Mouse (Mus musculus): ENCODE measurements around the gene Sobp. TPM values are rescaled to one million over a fixed set of nuclear protein-coding genes. Genes with fewer than 3 reads are reported as not detected.

Sobp gene
- polyA plus RNA-seq, 1 experiment from 2014 or later = 4.5 TPM

GRCm38 (mm10) chr10:42963061-42963460 is 211.3 kb downstream of the Sobp start:
- H3K9ac ChIP-seq (ENCODE audit: low read depth, low read length) = no peak overlapping the region
- no peak overlapping the region for H3K4me3 ChIP-seq (ENCODE audit: low read depth, low read length)
- no peaks in the 10 kb centered on the region for H3K27me3 ChIP-seq (replicated peaks; ENCODE audit: control insufficient read depth, insufficient read depth, low read length)
- H3K36me3 ChIP-seq (ENCODE audit: control insufficient read depth, insufficient read depth, low read length) = no peaks in the 10 kb centered on the region
- H3K9me3 ChIP-seq (ENCODE audit: control insufficient read depth, low read length) = no peaks in the 10 kb centered on the region
- WGBS = 89% methylated on average over 2 of the region's 2 CpGs
- H3K4me2 ChIP-seq (ENCODE audit: low read depth, low read length) = no peak overlapping the region
- ATAC-seq (ENCODE audit: low read depth) (no peak), DNase-seq (ENCODE audit: low spot score) (no peak)
- H3K27ac ChIP-seq (replicated peaks; ENCODE audit: low read depth, low read length) = no peak overlapping the region
- peaks cover 7% of the 10 kb centered on the region; the same call in 1 of the 2 replicates for H3K4me1 ChIP-seq (ENCODE audit: control insufficient read depth, insufficient read depth, low read length)

GRCm38 (mm10) chr10:42962655-42963054 is 211.7 kb downstream of the Sobp start:
- Histone ChIP-seq H3K9ac (ENCODE audit: low read depth, low read length) (no peak overlapping the region), H3K27ac (replicated peaks; ENCODE audit: low read depth, low read length) (peak overlapping the region; percentile 11; the same call in 1 of the 2 replicates)

DNA sequence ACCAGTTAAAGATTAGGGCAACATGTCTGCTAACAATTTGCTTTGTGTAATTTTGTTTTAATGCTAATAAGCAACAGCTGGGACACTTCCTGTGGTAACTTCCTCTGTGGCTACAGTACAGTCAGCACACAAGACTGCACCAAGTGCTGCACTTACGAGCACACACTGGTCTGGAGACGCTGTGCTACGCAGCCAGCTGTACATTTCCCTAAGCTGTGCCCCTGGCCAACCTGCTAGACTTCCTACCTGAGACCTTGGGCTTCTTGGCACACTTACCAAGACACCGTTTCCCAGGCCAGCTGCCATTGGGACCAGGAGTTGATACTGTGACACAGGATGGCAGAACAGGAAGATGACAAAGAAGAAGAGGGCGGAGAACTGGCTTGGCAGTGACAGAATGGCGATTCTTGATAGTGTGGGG is 212.1 kb downstream of the Sobp start:
- ATAC-seq (ENCODE audit: low read depth) = no peak
- Histone ChIP-seq H3K27ac (replicated peaks; ENCODE audit: low read depth, low read length) (peak overlapping the region; percentile 11; the same call in 1 of the 2 replicates), H3K4me2 (ENCODE audit: low read depth, low read length) (no peak overlapping the region)

More at GRCm38 (mm10) chr10:42962655-42963054, 211.7 kb downstream of the Sobp start:
- Histone ChIP-seq H3K4me1 (ENCODE audit: control insufficient read depth, insufficient read depth, low read length) (peaks cover 10% of the 10 kb centered on the region; the same call in 1 of the 2 replicates), H3K4me2 (ENCODE audit: low read depth, low read length) (no peak overlapping the region), H3K36me3 (ENCODE audit: control insufficient read depth, insufficient read depth, low read length) (no peaks in the 10 kb centered on the region), H3K9me3 (ENCODE audit: control insufficient read depth, low read length) (no peaks in the 10 kb centered on the region), H3K27me3 (replicated peaks; ENCODE audit: control insufficient read depth, insufficient read depth, low read length) (no peaks in the 10 kb centered on the region), H3K4me3 (ENCODE audit: low read depth, low read length) (no peak overlapping the region)
- 79% methylated on average over 13 of the region's 13 CpGs for whole genome bisulfite sequencing
- ATAC-seq (ENCODE audit: low read depth) = no peak
- DNase-seq (ENCODE audit: low spot score) = no peak

DNA sequence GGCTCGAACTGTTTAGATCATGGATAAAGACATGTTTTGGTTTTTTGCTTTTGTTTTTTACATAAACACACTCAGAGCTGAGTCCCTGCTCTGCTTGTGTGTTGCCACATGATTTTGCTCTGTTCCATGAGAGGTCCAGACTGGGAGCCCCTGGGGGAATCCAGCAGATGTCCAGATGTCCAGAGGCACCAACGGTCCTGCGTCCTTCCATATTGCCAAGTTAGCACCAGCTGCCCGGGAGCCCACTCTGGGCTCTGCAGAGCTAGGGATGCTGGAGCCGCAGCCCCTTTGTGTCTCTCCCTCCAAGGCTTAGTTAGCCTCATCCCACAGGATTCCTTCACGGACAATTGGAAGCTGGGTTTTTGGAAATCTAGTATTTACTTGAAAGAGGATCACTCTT is 212.6 kb downstream of the Sobp start:
- Histone ChIP-seq H3K9me3 (ENCODE audit: control insufficient read depth, low read length) (no peaks in the 10 kb centered on the region), H3K9ac (ENCODE audit: low read depth, low read length) (no peak overlapping the region), H3K4me3 (ENCODE audit: low read depth, low read length) (no peak overlapping the region), H3K27ac (replicated peaks; ENCODE audit: low read depth, low read length) (no peak overlapping the region), H3K4me1 (ENCODE audit: control insufficient read depth, insufficient read depth, low read length) (peaks cover 10% of the 10 kb centered on the region; the same call in 1 of the 2 replicates), H3K36me3 (ENCODE audit: control insufficient read depth, insufficient read depth, low read length) (no peaks in the 10 kb centered on the region), H3K27me3 (replicated peaks; ENCODE audit: control insufficient read depth, insufficient read depth, low read length) (no peaks in the 10 kb centered on the region), H3K4me2 (ENCODE audit: low read depth, low read length) (no peak overlapping the region)
- ATAC-seq (ENCODE audit: low read depth) (peak; percentile 35; the same call in 1 of the 2 replicates), DNase-seq (ENCODE audit: low spot score) (no peak)
- 28% methylated on average over 6 of the region's 6 CpGs for WGBS

More for the DNA sequence above, 212.1 kb downstream of the Sobp start:
- H3K4me1 ChIP-seq (ENCODE audit: control insufficient read depth, insufficient read depth, low read length) = peaks cover 10% of the 10 kb centered on the region; the same call in 1 of the 2 replicates
- H3K4me3 ChIP-seq (ENCODE audit: low read depth, low read length) = no peak overlapping the region
- H3K27me3 ChIP-seq (replicated peaks; ENCODE audit: control insufficient read depth, insufficient read depth, low read length) = no peaks in the 10 kb centered on the region
- WGBS = 46% methylated on average over 6 of the region's 6 CpGs
- no peak overlapping the region for H3K9ac ChIP-seq (ENCODE audit: low read depth, low read length)
- DNase-seq (ENCODE audit: low spot score) = peak; percentile 76
- H3K9me3 ChIP-seq (ENCODE audit: control insufficient read depth, low read length) = no peaks in the 10 kb centered on the region
- H3K36me3 ChIP-seq (ENCODE audit: control insufficient read depth, insufficient read depth, low read length) = no peaks in the 10 kb centered on the region

DNA sequence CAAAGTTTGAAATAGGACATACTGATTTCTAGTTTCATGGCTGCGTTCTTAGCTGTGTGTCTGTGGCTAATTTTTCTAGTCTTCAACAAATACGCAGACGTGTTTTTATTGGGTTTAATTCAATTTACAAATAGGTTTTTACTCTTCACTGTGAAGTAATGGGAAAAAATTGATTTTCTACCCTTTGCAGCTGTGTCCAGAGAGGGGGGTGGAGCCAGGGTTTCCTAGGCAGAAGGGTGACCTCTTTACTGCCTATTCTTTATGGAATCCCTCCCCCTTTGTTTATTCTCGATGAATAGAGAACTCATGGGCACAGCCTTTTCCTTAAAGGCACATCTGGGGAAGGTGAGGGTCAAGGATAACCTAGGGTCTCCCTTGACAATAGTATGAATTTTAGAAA is 215.6 kb downstream of the Sobp start:
- Histone ChIP-seq H3K27me3 (replicated peaks; ENCODE audit: control insufficient read depth, insufficient read depth, low read length) (no peaks in the 10 kb centered on the region), H3K36me3 (ENCODE audit: control insufficient read depth, insufficient read depth, low read length) (no peaks in the 10 kb centered on the region), H3K4me3 (ENCODE audit: low read depth, low read length) (no peak overlapping the region; the same call in 1 of the 2 replicates), H3K9me3 (ENCODE audit: control insufficient read depth, low read length) (peaks cover 3% of the 10 kb centered on the region; the same call in 1 of the 2 replicates), H3K9ac (ENCODE audit: low read depth, low read length) (no peak overlapping the region; the same call in 1 of the 2 replicates), H3K4me1 (ENCODE audit: control insufficient read depth, insufficient read depth, low read length) (peaks cover 10% of the 10 kb centered on the region; the same call in 1 of the 2 replicates), H3K4me2 (ENCODE audit: low read depth, low read length) (peak overlapping the region; percentile 57), H3K27ac (replicated peaks; ENCODE audit: low read depth, low read length) (no peak overlapping the region)
- DNase-seq (ENCODE audit: low spot score) = no peak
- peak; percentile 23; the same call in 1 of the 2 replicates for ATAC-seq (ENCODE audit: low read depth)
- 47% methylated on average over 4 of the region's 4 CpGs for WGBS

GRCm38 (mm10) chr10:42957881-42958651 is 216.3 kb downstream of the Sobp start:
- ATAC-seq (ENCODE audit: low read depth) (peak; percentile 86), DNase-seq (ENCODE audit: low spot score) (peak; percentile 88)
- 3% methylated on average over 21 of the region's 21 CpGs for WGBS

DNA sequence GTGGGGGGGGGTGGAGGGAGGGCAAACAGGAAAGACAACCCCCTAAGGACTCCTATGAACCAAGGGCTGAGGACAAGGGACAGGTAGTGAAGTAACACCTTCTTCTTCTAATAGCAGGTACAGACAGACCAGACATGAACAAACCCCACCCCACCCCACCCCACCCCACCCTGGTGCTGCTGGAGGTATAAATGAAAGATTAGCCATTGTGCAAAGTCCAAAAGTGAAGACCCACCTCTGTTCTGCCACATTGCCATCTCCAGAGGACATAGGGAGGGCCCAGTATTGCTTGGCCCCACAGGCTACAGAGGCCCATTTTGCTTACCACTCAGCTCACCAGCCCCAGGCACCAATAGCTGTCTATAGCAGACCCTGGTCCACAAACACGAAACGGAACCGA is 219.1 kb downstream of the Sobp start:
- ATAC-seq (ENCODE audit: low read depth) = no peak
- H3K4me2 ChIP-seq (ENCODE audit: low read depth, low read length) = no peak overlapping the region
- no peaks in the 10 kb centered on the region for H3K36me3 ChIP-seq (ENCODE audit: control insufficient read depth, insufficient read depth, low read length)
- H3K27ac ChIP-seq (replicated peaks; ENCODE audit: low read depth, low read length) = no peak overlapping the region
- no peak overlapping the region for H3K9ac ChIP-seq (ENCODE audit: low read depth, low read length)
- WGBS = 98% methylated on average over 3 of the region's 3 CpGs
- peaks cover 19% of the 10 kb centered on the region for H3K4me1 ChIP-seq (ENCODE audit: control insufficient read depth, insufficient read depth, low read length)
- no peaks in the 10 kb centered on the region for H3K27me3 ChIP-seq (replicated peaks; ENCODE audit: control insufficient read depth, insufficient read depth, low read length)
- H3K9me3 ChIP-seq (ENCODE audit: control insufficient read depth, low read length) = peaks cover 3% of the 10 kb centered on the region; the same call in 1 of the 2 replicates
- DNase-seq (ENCODE audit: low spot score) = no peak
- H3K4me3 ChIP-seq (ENCODE audit: low read depth, low read length) = no peak overlapping the region

More at GRCm38 (mm10) chr10:42957881-42958651, 216.3 kb downstream of the Sobp start:
- Histone ChIP-seq H3K4me1 (ENCODE audit: control insufficient read depth, insufficient read depth, low read length) (peaks cover 10% of the 10 kb centered on the region; the same call in 1 of the 2 replicates), H3K27me3 (replicated peaks; ENCODE audit: control insufficient read depth, insufficient read depth, low read length) (no peaks in the 10 kb centered on the region), H3K9me3 (ENCODE audit: control insufficient read depth, low read length) (peaks cover 3% of the 10 kb centered on the region; the same call in 1 of the 2 replicates), H3K27ac (replicated peaks; ENCODE audit: low read depth, low read length) (no peak overlapping the region), H3K4me2 (ENCODE audit: low read depth, low read length) (peak overlapping the region; percentile 57), H3K36me3 (ENCODE audit: control insufficient read depth, insufficient read depth, low read length) (no peaks in the 10 kb centered on the region), H3K4me3 (ENCODE audit: low read depth, low read length) (peak overlapping the region; percentile 35), H3K9ac (ENCODE audit: low read depth, low read length) (peak overlapping the region; percentile 58)

GRCm38 (mm10) chr10:42953601-42954000 is 220.7 kb downstream of the Sobp start:
- H3K36me3 ChIP-seq (ENCODE audit: control insufficient read depth, insufficient read depth, low read length) = no peaks in the 10 kb centered on the region
- DNase-seq (ENCODE audit: low spot score) (no peak), ATAC-seq (ENCODE audit: low read depth) (no peak)
- WGBS = 72% methylated on average over 5 of the region's 5 CpGs
- no peak overlapping the region for H3K9ac ChIP-seq (ENCODE audit: low read depth, low read length)
- no peak overlapping the region for H3K4me3 ChIP-seq (ENCODE audit: low read depth, low read length)
- H3K4me1 ChIP-seq (ENCODE audit: control insufficient read depth, insufficient read depth, low read length) = peaks cover 26% of the 10 kb centered on the region
- no peak overlapping the region for H3K4me2 ChIP-seq (ENCODE audit: low read depth, low read length)
- H3K27ac ChIP-seq (replicated peaks; ENCODE audit: low read depth, low read length) = no peak overlapping the region
- H3K9me3 ChIP-seq (ENCODE audit: control insufficient read depth, low read length) = peaks cover 3% of the 10 kb centered on the region; the same call in 1 of the 2 replicates
- no peaks in the 10 kb centered on the region for H3K27me3 ChIP-seq (replicated peaks; ENCODE audit: control insufficient read depth, insufficient read depth, low read length)

Data from embryonic facial prominence, embryonic 14.5 days (tissue).